Mouse (Mus musculus) kidney, postnatal 36 days (tissue): ENCODE measurements at regions not wholly inside any gene's neighbourhood (a gene's known extent, or its start where the extent isn't known, plus 50 kb on each side); places are given as distances from the start of the nearest gene placed in this dataset.

Source experiments
- DNase-seq, 2 experiments: peaks; one replicate each; pipeline ENCODE4 v3.0.0; 2021 to 2022; ENCODE audit warnings: mixed read lengths in 2 of 2

DNA sequence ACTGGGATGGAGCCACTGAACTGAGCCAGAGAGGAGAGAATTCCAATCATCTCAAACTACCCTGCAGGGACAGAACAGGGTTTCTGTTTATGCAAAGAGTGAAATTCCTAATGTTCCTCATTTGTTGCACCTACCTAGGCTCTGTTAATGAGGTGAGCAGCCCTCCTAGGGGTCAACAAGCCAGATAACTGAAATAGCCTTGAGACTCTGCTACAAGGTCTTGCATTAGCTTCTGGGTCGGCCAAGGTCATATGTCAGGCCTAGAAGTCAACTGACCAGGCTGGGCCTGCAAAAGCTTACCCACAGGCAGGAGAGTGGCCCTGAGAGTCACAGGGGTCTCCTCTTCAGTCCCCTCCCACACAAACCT is 491.4 kb downstream of the Prss52 start:
- no peak for DNase-seq

DNA sequence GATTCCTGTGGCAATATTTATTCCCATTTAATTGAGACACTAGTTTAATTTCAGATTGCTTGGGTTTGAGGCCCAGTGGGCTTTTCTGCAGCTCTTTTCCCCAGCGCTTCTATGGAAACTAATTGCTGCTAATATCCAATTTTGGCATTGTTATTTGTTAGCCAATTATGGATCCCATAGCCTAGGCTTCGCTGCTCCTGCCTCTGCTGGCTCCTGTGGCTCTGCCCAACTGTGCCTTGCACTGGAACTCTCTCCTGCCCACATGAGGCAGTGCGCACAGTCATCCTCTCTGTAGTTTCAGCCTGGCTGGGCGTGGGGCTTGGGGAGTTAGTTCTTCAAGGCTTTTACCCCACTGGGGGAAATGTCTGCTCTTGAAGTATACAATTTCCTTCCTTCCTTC is 491.8 kb downstream of the Prss52 start:
- DNase-seq: no peak

DNA sequence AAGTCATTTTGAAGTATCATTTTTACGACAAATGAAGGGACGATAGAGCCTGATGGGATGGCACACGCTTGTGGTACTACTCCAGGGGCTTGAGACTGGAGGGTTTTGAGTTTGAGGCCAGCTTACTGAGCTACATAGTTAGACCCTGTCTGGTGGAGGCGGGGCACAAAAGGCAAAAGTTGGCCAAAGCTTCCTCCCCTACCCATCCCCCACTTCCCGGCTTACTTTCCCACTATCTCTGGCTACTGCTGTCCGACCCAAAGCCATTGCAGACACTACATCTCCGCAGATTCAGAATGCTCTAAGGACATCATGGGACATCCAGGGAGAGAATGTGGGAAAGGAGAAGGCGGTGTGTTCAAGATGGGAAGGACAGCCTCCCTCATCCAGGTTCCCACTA is 493.1 kb downstream of the Prss52 start:
- no peak for DNase-seq
